Comparison of ENCODE assay signal across 9 mouse cellular contexts in genomic region chr4:82507541-82508280, GRCm38 (mm10).
DNase-seq lines count a peak whose midpoint lies in the region; ATAC-seq and TF ChIP-seq lines count a peak whose summit lies in the region.
"Had no signal": no experiment of that assay in that cellular context is flagged by ENCODE, and none has a peak within 500 bp of the region (broad histone marks: within the 10 kb centered on the region; RNA-seq: fewer than 3 reads in every experiment).

No protein-coding gene starts in this region.

- no peaks in the 10 kb centered on the region for H3K36me3 ChIP-seq in embryonic facial prominence, embryonic 13.5 days
- H3K36me3 ChIP-seq in liver, embryonic 12.5 days = no peaks in the 10 kb centered on the region
- no peaks in the 10 kb centered on the region for H3K36me3 ChIP-seq in thymus, adult 2 months (ENCODE audit: control insufficient read depth, insufficient read depth, low read length)

- H3K27ac ChIP-seq in embryonic facial prominence, embryonic 13.5 days = peak overlapping the region; percentile 100
- H3K27ac ChIP-seq in liver, embryonic 12.5 days = peak overlapping the region; percentile 89
- H3K27ac ChIP-seq in thymus, adult 2 months (ENCODE audit: control insufficient read depth, insufficient read depth, low read length) = no peak overlapping the region

- H3K27me3 ChIP-seq in embryonic facial prominence, embryonic 13.5 days = no peaks in the 10 kb centered on the region
- peaks cover 93% of the 10 kb centered on the region for H3K27me3 ChIP-seq in liver, embryonic 12.5 days (replicated peaks)
- H3K27me3 ChIP-seq in thymus, adult 2 months (ENCODE audit: control insufficient read depth, insufficient read depth, low read length) = peaks cover 16% of the 10 kb centered on the region; the same call in 1 of the 2 replicates

- ATAC-seq in embryonic facial prominence, embryonic 13.5 days (ENCODE audit: insufficient number of reproducible peaks, insufficient read depth, low FRiP score, low TSS enrichment, low read depth) = no peak
- no peak for ATAC-seq in liver, embryonic 12.5 days

- TF ChIP-seq CTCF in thymus, adult 2 months (IDR thresholded peaks at IDR 0.05; ENCODE audit: borderline replicate concordance, control insufficient read depth, extremely low read depth, insufficient read depth, low read length, poor library complexity) = no peak

- H3K4me3 ChIP-seq in embryonic facial prominence, embryonic 13.5 days = peak overlapping the region; percentile 97
- H3K4me3 ChIP-seq in liver, embryonic 12.5 days = peak overlapping the region; percentile 63
- no peak overlapping the region for H3K4me3 ChIP-seq in thymus, adult 2 months (ENCODE audit: control insufficient read depth, insufficient read depth, low read length)

- DNase-seq in right cerebral cortex, postnatal 10 days (ENCODE audit: low spot score in 2 of 2) = peak; percentile 76 to 78
- no peak for DNase-seq in right cerebral cortex, postnatal 25 days
- DNase-seq in heart, postnatal 4 days = peak; percentile 70
- DNase-seq in retina, postnatal 1 day = peak; percentile 53
- DNase-seq in thymus, adult 2 months = no peak
- no peak for DNase-seq in thymus, postnatal 36 days

- H3K9ac ChIP-seq in embryonic facial prominence, embryonic 13.5 days = peak overlapping the region; percentile 100
- H3K9ac ChIP-seq in liver, embryonic 12.5 days = no peak overlapping the region

- H3K4me2 ChIP-seq in embryonic facial prominence, embryonic 13.5 days = peak overlapping the region; percentile 89
- peak overlapping the region; percentile 68 for H3K4me2 ChIP-seq in liver, embryonic 12.5 days

- H3K4me1 ChIP-seq in embryonic facial prominence, embryonic 13.5 days = peaks cover 55% of the 10 kb centered on the region
- peaks cover 18% of the 10 kb centered on the region for H3K4me1 ChIP-seq in liver, embryonic 12.5 days
- H3K4me1 ChIP-seq in thymus, adult 2 months (replicated peaks; ENCODE audit: control insufficient read depth, insufficient read depth, low read length) = peaks cover 1% of the 10 kb centered on the region; the same call in 1 of the 2 replicates

- H3K9me3 ChIP-seq in embryonic facial prominence, embryonic 13.5 days = no peaks in the 10 kb centered on the region
- H3K9me3 ChIP-seq in liver, embryonic 12.5 days (replicated peaks) = no peaks in the 10 kb centered on the region
- H3K9me3 ChIP-seq: megakaryocyte, embryonic 14.5 days had no signal

- 7% methylated on average over 15 of the region's 15 CpGs for WGBS in embryonic facial prominence, embryonic 13.5 days
- WGBS in liver, embryonic 12.5 days (ENCODE audit: insufficient replicate concordance) = 8% methylated on average over 15 of the region's 15 CpGs
- 30% methylated on average over 15 of the region's 15 CpGs for WGBS in thymus, adult 2 months

- no peak for TF ChIP-seq POLR2A in thymus, adult 2 months (IDR thresholded peaks at IDR 0.05; ENCODE audit: control insufficient read depth, extremely low read depth, insufficient read depth, low read length, poor library complexity)

Comparison
In these comparisons a context has a peak if more than half of its experiments do, and no peak if none do; other contexts are left out.
1. DNase-seq: peak in right cerebral cortex, postnatal 10 days (2 of 2), heart, postnatal 4 days (single experiment) and retina, postnatal 1 day (single experiment); none in right cerebral cortex, postnatal 25 days (single experiment), thymus, adult 2 months (single experiment) and thymus, postnatal 36 days (0 of 2).